Mouse (Mus musculus): Measurements from ENCODE around the gene Mcm2.

Gene Mcm2

DNA sequence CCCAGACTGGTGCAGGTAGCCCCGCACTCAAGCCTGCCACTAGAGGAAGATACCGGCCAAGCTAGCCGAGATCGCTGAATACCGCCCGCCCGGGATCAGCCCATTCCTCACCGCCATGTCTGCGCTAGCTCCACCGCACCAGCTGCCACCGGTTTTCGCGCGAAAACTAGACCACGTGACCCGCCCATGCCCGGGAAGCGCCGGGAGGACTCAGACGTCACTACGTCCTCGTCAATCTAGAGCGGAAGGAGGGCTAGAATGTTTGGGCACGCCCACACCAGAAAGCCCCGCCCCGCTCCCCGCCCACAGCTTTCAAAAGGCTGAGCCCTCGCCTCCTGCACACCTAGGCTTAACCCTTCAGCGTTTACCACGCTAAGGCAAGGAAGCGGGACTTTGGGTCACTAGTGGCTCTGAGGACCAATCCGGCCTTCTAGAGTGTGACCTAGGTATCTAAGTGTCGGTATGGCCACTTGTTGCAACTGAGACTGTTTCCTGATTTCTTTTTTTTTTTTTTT is at the start of gene Mcm2:
TSS of gene Mcm2 (minus strand) at position 247 of the 515 bp plus-strand sequence.
- peak; percentile 97 for DNase-seq

DNA sequence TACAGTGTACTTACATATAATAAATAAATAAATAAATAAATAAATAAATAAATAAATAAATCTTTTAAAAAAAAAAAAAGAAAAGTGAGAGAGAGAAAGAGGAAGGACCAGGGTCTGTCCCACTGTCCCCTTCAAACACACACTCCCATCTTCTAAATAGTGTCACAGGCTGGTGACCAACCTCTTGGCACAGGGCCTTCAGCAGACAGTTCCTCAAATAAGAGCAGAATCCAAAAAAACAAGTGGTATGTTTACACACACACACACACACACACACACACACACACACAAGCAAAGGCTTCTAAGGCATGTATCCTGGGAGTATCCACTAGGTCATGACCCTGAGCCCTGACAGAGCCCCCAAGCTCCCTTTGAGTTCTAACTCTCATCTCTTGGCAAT is 49.2 kb upstream of the Mcm2 start:
- no peak for DNase-seq

- DNase-seq: no peak
Measured at GRCm38 (mm10) chr6:88946442-88946841, 47.9 kb upstream of the Mcm2 start.

GRCm38 (mm10) chr6:88943666-88944065 is 45.1 kb upstream of the Mcm2 start:
- no peak for DNase-seq

DNA sequence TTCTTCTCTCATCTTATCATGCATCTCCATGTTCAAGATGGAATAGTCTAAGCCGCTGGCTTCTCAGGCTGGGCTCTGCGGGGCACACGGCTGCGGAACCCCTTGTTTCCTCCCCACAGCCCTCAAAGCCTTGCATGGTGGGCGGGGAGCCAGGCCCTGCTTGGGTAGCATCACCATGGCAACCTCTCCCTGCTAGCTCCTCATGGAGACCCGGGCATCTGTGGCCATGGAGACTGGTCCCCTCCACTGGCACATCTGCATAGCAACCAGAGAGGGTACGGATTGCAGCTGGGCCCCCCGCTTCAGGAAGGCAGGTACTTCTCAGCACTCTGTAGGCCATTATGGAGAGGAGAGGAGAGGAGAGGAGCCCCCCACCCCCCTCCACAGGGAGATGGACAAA is 44.0 kb upstream of the Mcm2 start:
- no peak for DNase-seq

DNA sequence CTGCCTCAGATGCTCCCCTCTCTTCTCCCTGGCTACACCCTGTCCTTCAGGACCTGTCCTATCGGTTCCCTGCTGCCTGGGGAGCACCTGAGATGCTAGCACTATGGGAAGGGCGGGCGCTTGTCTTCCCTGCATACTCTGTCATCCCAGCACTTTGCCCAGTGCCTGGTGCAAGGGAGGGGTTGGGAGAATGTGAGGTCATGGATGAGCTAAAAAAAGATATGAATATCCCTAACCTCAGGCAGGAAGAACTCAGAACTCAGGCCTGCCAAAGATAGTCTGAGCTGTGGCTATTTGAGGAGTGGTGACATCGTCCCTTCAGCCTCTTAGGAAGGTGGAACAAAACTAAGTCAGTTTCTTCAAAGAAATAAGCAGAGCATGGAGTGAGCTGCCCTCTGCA is 43.0 kb upstream of the Mcm2 start:
- DNase-seq: no peak

GRCm38 (mm10) chr6:88940090-88940916 is 41.7 kb upstream of the Mcm2 start:
- DNase-seq: peak; percentile 54

DNA sequence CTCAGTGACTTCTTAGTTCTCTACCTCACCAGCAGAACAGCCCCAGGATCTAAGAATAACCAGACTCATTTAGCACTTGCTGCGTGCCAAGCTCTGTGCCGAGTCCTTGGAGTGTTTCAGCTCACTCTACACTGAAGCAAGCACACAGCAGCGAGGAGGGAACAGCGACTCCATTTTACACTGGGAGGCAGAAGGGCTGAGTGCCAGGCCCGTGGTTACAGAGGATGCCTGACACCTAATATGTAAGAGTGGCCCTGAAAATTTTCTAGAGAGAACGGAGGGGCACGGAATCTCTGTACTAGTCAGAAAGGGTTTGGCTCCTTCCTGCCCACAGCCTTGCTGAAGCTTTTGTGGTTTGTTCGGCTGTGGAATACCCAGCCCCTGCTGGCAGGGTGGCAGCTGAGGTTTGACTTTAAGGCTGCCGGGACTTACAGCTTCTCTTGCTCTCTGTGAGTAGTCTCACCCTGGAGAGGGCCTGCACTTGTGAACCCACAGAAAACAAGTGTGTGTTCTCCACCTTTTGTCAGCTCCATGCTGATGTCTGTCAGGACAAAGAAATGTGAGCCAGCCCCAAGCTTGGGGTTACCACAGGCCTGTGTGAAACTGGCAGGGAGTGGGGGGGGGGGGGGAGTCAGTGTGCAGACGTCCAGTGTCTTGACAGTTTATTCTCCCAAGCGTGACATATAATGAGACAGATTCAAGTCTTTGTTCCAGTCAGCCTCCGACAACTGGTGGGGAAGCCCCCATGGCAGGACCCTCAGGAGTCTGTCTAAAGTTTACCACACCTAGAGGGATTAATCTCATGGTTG is 40.9 kb upstream of the Mcm2 start:
- peak; percentile 44 for DNase-seq

GRCm38 (mm10) chr6:88938664-88939055 is 40.1 kb upstream of the Mcm2 start:
- DNase-seq: no peak

DNA sequence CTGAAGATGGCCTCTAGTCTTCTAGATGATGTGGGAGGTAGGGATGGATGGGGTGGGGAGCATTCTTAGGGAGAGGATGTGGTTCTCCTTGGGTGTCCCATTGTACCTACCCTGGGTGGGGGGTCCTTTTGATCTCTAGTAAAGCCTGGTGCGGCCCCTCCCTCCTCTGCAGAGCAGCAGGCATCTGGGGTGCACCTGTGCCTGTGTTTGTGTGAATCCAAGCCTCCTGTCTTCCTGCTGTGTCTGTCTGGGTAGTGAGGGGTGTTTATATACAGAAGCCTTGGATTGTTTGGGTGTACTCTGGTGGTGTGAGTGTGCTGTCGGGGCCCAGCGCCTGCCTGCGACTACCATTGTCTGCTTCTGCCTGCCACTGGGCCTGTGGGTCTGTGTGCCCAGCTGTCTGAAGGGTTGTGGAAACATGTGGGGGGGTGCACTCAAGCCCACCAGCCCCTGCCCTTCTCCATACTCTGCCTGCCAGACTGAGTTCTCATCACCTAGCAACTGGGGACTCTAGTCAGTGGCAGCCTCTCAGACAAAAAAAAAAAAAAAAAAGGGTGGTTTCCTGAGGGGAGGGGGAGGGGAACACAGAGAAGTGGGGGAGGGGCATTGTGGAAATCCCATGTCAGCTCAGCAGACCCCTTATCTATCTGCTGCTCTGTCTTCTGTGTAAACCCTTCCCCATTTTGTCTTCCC is 39.5 kb upstream of the Mcm2 start:
- DNase-seq: no peak

DNA sequence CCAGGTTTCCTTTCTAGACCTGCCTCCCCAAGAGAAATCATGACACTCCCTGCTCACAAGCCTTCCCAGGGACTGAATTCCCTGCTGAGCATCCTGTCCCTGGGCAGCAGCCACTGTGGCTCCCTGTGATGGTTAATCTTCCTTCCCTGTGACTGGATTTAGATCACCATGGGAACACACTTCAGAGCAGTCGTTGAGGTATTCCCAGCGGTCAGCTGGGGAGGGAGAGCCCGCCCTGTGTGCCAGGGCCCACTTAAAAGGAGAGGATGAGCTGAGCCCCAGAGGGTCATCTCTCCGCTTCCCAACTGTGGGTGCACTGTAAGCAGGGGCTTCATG is 38.6 kb upstream of the Mcm2 start:
- DNase-seq: no peak

GRCm38 (mm10) chr6:88936342-88937213 is 38.0 kb upstream of the Mcm2 start:
- DNase-seq: no peak

DNA sequence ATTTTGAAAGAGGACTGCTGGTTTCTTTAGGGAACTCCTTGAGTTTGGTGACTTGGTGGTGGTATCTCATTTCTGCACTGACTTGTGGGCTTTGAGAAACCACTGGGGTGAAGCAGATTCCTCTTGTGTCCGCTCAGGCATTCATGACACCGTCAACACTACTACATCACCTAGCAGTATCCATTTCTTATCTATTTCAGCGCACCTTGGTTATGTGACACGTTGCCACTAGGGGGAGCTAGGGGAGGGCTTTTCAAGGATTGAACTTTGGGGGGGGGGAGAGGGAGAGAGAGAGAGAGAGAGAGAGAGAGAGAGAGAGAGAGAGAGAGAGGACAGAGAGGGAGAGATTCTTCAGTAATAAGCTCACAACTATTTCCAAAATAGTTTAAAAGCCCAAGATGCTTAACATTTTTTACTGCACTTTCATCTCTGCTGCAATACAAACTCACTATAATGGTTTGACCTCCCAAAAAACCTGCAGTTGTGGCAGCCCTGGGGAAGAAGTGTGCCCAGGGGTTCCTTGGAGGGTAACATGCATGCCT is 37.2 kb upstream of the Mcm2 start:
- DNase-seq: peak; percentile 75

GRCm38 (mm10) chr6:88934816-88935215 is 36.2 kb upstream of the Mcm2 start:
- DNase-seq: peak; percentile 61

- no peak for DNase-seq
Measured at GRCm38 (mm10) chr6:88934132-88934531, 35.6 kb upstream of the Mcm2 start.

DNA sequence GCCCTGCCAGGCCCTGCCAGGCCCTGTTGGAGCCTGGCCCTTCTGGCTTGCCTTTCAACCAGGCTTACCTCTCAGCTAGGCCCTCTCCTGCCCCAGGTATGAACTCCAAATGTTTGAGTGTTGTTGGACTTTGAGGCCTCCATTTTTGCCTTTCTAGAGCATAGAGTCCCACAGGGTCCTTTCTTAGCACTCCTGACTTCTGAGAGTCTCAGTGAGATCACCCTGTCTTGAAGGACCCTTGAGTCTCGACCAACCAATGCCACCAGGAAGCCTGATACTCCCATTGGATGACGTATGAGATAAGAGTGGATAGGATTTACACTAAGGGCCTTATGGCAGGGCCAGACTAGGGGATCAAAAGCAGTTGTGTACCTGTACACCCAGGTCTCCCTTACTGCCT is 32.9 kb upstream of the Mcm2 start:
- no peak for DNase-seq

GRCm38 (mm10) chr6:88930049-88930448 is 31.5 kb upstream of the Mcm2 start:
- peak; percentile 28 for DNase-seq

DNA sequence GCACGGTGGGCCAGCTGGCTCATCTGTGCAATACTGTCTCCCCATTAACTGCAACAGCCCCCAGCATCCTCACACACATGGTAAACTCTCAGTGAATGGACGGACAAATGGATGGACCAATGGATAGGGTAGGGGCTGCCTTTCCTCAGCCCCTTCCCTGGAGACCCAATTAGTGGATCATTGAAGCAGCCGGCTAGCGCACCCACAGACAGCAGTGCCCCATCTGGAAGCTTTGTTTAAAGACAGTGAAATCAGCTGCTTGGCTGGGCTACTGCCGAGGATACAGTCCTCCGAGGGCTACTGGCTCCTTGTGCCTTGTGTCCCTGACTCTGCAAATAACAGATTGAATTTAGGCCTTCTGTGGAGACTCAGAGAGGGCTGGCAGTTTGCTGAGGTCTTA is 30.9 kb upstream of the Mcm2 start:
- DNase-seq: no peak

- no peak for DNase-seq
Measured at GRCm38 (mm10) chr6:88928576-88928975, 30.0 kb upstream of the Mcm2 start.

GRCm38 (mm10) chr6:88928026-88928425 is 29.4 kb upstream of the Mcm2 start:
- no peak for DNase-seq

DNA sequence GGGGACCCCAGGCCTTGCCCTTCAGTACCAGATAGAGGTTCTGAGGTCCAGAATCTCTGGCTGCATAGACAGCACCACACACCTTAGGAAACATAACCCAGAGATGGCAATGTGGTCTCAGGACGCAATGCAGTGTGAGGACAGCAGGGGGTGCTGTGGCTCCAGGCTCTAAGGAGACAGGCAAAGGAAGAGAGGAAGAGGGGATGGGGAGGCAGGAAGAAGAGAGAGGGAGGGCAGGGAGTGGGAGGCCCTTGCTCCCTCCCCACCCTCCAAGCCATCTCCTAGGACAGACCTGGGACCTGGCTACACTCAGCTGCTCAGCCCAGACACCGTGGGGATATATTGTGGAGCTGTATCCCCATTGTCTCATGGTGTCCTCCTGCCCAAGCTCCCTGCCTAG is 29.0 kb upstream of the Mcm2 start:
- peak; percentile 86 for DNase-seq

- DNase-seq: peak; percentile 64
Measured at GRCm38 (mm10) chr6:88926870-88927269, 28.3 kb upstream of the Mcm2 start.
